Mouse (Mus musculus) embryonic facial prominence, embryonic 13.5 days (tissue): ENCODE data around the gene Mical3. TPM values are rescaled to one million over a fixed set of nuclear protein-coding genes. Genes with fewer than 3 reads are reported as not detected.
A peak's percentile ranks its signal among the peaks of the same experiment; 100 is the strongest.
"Not testable (repeated sequence)": the region's sequence is repeated elsewhere in the genome, so short reads cannot be mapped to it uniquely, and the experiment has no call there.

ENCODE experiments used
- ATAC-seq: fragments of 200-750 bp; cut with Nextera tagmentation; 2 replicates; pipeline ENCODE4 v1.8.0; 2017; ENCODE audit warnings: low read depth; ENCODE audit not compliant: insufficient number of reproducible peaks, insufficient read depth, low FRiP score, low TSS enrichment
- H3K27ac ChIP-seq: fragments of 300-500 bp; sonication (generic); 2 replicates; pipeline ENCODE4 v1.5.1; 2015; ENCODE audit warnings: moderate library complexity, mild to moderate bottlenecking, inconsistent platforms
- H3K27me3 ChIP-seq: fragments of 300-500 bp; sonication (generic); 2 replicates; pipeline ENCODE4 v1.6.1; 2015; ENCODE audit warnings: mild to moderate bottlenecking, inconsistent platforms
- H3K36me3 ChIP-seq: fragments of 300-500 bp; sonication (generic); 2 replicates; pipeline ENCODE4 v1.6.1; 2015; ENCODE audit warnings: mild to moderate bottlenecking, inconsistent platforms
- H3K4me1 ChIP-seq: fragments of 300-500 bp; sonication (generic); 2 replicates; pipeline ENCODE4 v1.6.1; 2015; ENCODE audit warnings: inconsistent platforms
- H3K4me2 ChIP-seq: fragments of 300-500 bp; sonication (generic); 2 replicates; pipeline ENCODE4 v1.6.1; 2015; ENCODE audit warnings: moderate library complexity, mild to moderate bottlenecking, inconsistent platforms
- H3K4me3 ChIP-seq: fragments of 300-500 bp; sonication (generic); 2 replicates; pipeline ENCODE4 v1.5.1; 2015; ENCODE audit warnings: mild to moderate bottlenecking, inconsistent platforms
- H3K9ac ChIP-seq: fragments of 300-500 bp; sonication (generic); 2 replicates; pipeline ENCODE4 v1.6.1; 2015; ENCODE audit warnings: mild to moderate bottlenecking, inconsistent platforms
- H3K9me3 ChIP-seq: fragments of 300-500 bp; sonication (generic); 2 replicates; pipeline ENCODE4 v1.6.1; 2016; ENCODE audit warnings: inconsistent platforms
- WGBS: fragments of 180-500 bp; shearing (Covaris S2); methylation state at CpG from one replicate; pipeline ENCODE4 v1.1.7; 2015; ENCODE audit warnings: mixed read lengths; 5-methylcytosine and 5-hydroxymethylcytosine counted together
- polyA plus RNA-seq: library from polyadenylated mRNA; unstranded; fragments of >200 nt; fragmentation: Nextera tagmentation; extraction: Ambion mirVana; gene quantifications from 2 replicates; pipeline ENCODE4 v1.2.1, GENCODE M21; 2015

Mical3 gene
- polyA plus RNA-seq, 1 experiment from 2014 or later: 12.3 TPM

- peaks cover 37% of the 10 kb centered on the region for H3K36me3 ChIP-seq
- H3K4me2 ChIP-seq: no peak overlapping the region
- no peak for ATAC-seq
- no peak overlapping the region for H3K4me3 ChIP-seq
- 0 out of 2 replicates have a peak, but pooled peaks cover 4% of the 10 kb centered on the region for H3K4me1 ChIP-seq
- H3K9ac ChIP-seq: no peak overlapping the region
- WGBS: 85% methylated on average over 7 of the region's 7 CpGs
- H3K27me3 ChIP-seq: no peaks in the 10 kb centered on the region
- no peak overlapping the region for H3K27ac ChIP-seq
- H3K9me3 ChIP-seq: no peaks in the 10 kb centered on the region
Observed at GRCm38 (mm10) chr6:120933670-120934069, 197.1 kb downstream of the Mical3 start.

GRCm38 (mm10) chr6:120932597-120932996 is 198.2 kb downstream of the Mical3 start:
- H3K9ac ChIP-seq: no peak overlapping the region
- H3K9me3 ChIP-seq: no peaks in the 10 kb centered on the region
- WGBS: 90% methylated on average over 12 of the region's 12 CpGs
- ATAC-seq: no peak
- H3K27me3 ChIP-seq: no peaks in the 10 kb centered on the region
- peaks cover 37% of the 10 kb centered on the region for H3K36me3 ChIP-seq
- no peak overlapping the region for H3K4me2 ChIP-seq
- no peaks in the 10 kb centered on the region for H3K4me1 ChIP-seq
- H3K4me3 ChIP-seq: no peak overlapping the region
- H3K27ac ChIP-seq: no peak overlapping the region

GRCm38 (mm10) chr6:120930450-120931306 is 200.1 kb downstream of the Mical3 start:
- Histone ChIP-seq H3K27me3 (no peaks in the 10 kb centered on the region), H3K27ac (no peak overlapping the region), H3K9me3 (no peaks in the 10 kb centered on the region), H3K4me2 (no peak overlapping the region), H3K9ac (no peak overlapping the region), H3K4me1 (no peaks in the 10 kb centered on the region), H3K4me3 (no peak overlapping the region), H3K36me3 (peaks cover 37% of the 10 kb centered on the region)
- ATAC-seq: no peak
- 84% methylated on average over 6 of the region's 6 CpGs for WGBS

- no peaks in the 10 kb centered on the region for H3K4me1 ChIP-seq
- H3K9ac ChIP-seq: no peak overlapping the region
- 42% methylated on average over 1 of the region's 1 CpGs for WGBS
- H3K4me2 ChIP-seq: no peak overlapping the region
- ATAC-seq: no peak
- no peaks in the 10 kb centered on the region for H3K9me3 ChIP-seq
- no peak overlapping the region for H3K4me3 ChIP-seq
- no peaks in the 10 kb centered on the region for H3K27me3 ChIP-seq
- no peak overlapping the region for H3K27ac ChIP-seq
- H3K36me3 ChIP-seq: peaks cover 31% of the 10 kb centered on the region
Observed at GRCm38 (mm10) chr6:120929421-120929820, 201.4 kb downstream of the Mical3 start.

GRCm38 (mm10) chr6:120927765-120928164 is 203.0 kb downstream of the Mical3 start:
- WGBS: 68% methylated on average over 3 of the region's 3 CpGs
- Histone ChIP-seq H3K27me3 (no peaks in the 10 kb centered on the region), H3K27ac (no peak overlapping the region), H3K9ac (no peak overlapping the region), H3K36me3 (peaks cover 16% of the 10 kb centered on the region), H3K4me1 (no peaks in the 10 kb centered on the region), H3K4me3 (no peak overlapping the region), H3K4me2 (no peak overlapping the region), H3K9me3 (no peaks in the 10 kb centered on the region)
- no peak for ATAC-seq

GRCm38 (mm10) chr6:120926880-120927279 is 203.9 kb downstream of the Mical3 start:
- no peaks in the 10 kb centered on the region for H3K4me1 ChIP-seq
- no peaks in the 10 kb centered on the region for H3K9me3 ChIP-seq
- H3K36me3 ChIP-seq: peaks cover 8% of the 10 kb centered on the region; the same call in 1 of the 2 replicates
- no peak overlapping the region for H3K27ac ChIP-seq
- H3K4me3 ChIP-seq: no peak overlapping the region
- H3K4me2 ChIP-seq: no peak overlapping the region
- WGBS: 71% methylated on average over 2 of the region's 2 CpGs
- no peaks in the 10 kb centered on the region for H3K27me3 ChIP-seq
- no peak overlapping the region for H3K9ac ChIP-seq
- ATAC-seq: no peak

GRCm38 (mm10) chr6:120924791-120925321 is 205.9 kb downstream of the Mical3 start:
- not testable (repeated sequence) for H3K4me2 ChIP-seq, H3K4me3 ChIP-seq, H3K36me3 ChIP-seq, H3K4me1 ChIP-seq, H3K27ac ChIP-seq, H3K9ac ChIP-seq, H3K9me3 ChIP-seq, ATAC-seq, H3K27me3 ChIP-seq
- WGBS: 75% methylated on average over 2 of the region's 2 CpGs

GRCm38 (mm10) chr6:120917975-120918374 is 212.8 kb downstream of the Mical3 start:
- no peaks in the 10 kb centered on the region for H3K9me3 ChIP-seq
- peaks cover 13% of the 10 kb centered on the region for H3K4me1 ChIP-seq
- no peaks in the 10 kb centered on the region for H3K36me3 ChIP-seq
- WGBS: 46% methylated on average over 3 of the region's 3 CpGs
- H3K27ac ChIP-seq: no peak overlapping the region
- no peak overlapping the region for H3K9ac ChIP-seq
- no peak overlapping the region for H3K4me3 ChIP-seq
- H3K4me2 ChIP-seq: no peak overlapping the region
- no peak for ATAC-seq
- 0 out of 2 replicates have a peak, but pooled peaks cover 6% of the 10 kb centered on the region for H3K27me3 ChIP-seq

- WGBS: 32% methylated on average over 9 of the region's 14 CpGs
- H3K4me1 ChIP-seq: peaks cover 13% of the 10 kb centered on the region
- peak overlapping the region; percentile 66 for H3K4me3 ChIP-seq
- H3K9me3 ChIP-seq, H3K27ac ChIP-seq, ATAC-seq, H3K27me3 ChIP-seq, H3K36me3 ChIP-seq: not testable (repeated sequence)
- peak overlapping the region; percentile 97 for H3K4me2 ChIP-seq
- H3K9ac ChIP-seq: peak overlapping the region; percentile 70
Observed at GRCm38 (mm10) chr6:120916972-120917881, 213.6 kb downstream of the Mical3 start.

- ATAC-seq: peak; percentile 83
- WGBS: 1% methylated on average over 67 of the region's 67 CpGs
- no peak within 1 kb of the TSS for H3K27ac ChIP-seq
Observed at GRCm38 (mm10) chr6:120916074-120916971, 214.5 kb downstream of the Mical3 start, which contains the start of gene Bid. Gene Bid (minus strand): TSS chr6:120916853.

More at GRCm38 (mm10) chr6:120916074-120916971, 214.5 kb downstream of the Mical3 start, which contains the start of gene Bid:
- Histone ChIP-seq H3K4me3 (peak within 1 kb of the TSS; percentile 66), H3K4me2 (peak within 1 kb of the TSS; percentile 97), H3K9me3 (no peaks in the 10 kb centered on the region), H3K9ac (peak within 1 kb of the TSS; percentile 70), H3K36me3 (no peaks in the 10 kb centered on the region), H3K4me1 (peaks cover 13% of the 10 kb centered on the region), H3K27me3 (0 out of 2 replicates have a peak, but pooled peaks cover 6% of the 10 kb centered on the region)
